Mouse (Mus musculus) mature B cell (primary cell): ENCODE data around the gene Nav2.

ENCODE experiments used
- in situ Hi-C: fragments of 300-500 bp; cut with MboI; formaldehyde crosslinking; loops from 2 replicates; pipeline ENCODE4 v1.14.3; 2019

Gene Nav2

GRCm38 (mm10) chr7:49393857-49394256 lies 485.3 kb downstream of the Nav2 start:
- in situ Hi-C loops: no loop called here

GRCm38 (mm10) chr7:49396202-49396601 lies 487.7 kb downstream of the Nav2 start:
- in situ Hi-C loops: no loop called here

- in situ Hi-C loops: no loop called here
These were observed 489.0 kb downstream of the Nav2 start for GRCm38 (mm10) chr7:49397441-49398003.

- in situ Hi-C loops: no loop called here
These were observed 489.6 kb downstream of the Nav2 start for GRCm38 (mm10) chr7:49398020-49398516.

GRCm38 (mm10) chr7:49399314-49399713 lies 490.8 kb downstream of the Nav2 start:
- in situ Hi-C loops: no loop called here

GRCm38 (mm10) chr7:49400463-49400862 lies 491.9 kb downstream of the Nav2 start:
- in situ Hi-C loops: no loop called here

GRCm38 (mm10) chr7:49402526-49402925 lies 494.0 kb downstream of the Nav2 start:
- in situ Hi-C loops: no loop called here

GRCm38 (mm10) chr7:49407688-49408087 lies 499.2 kb downstream of the Nav2 start:
- in situ Hi-C loops: no loop called here

GRCm38 (mm10) chr7:49408625-49409024 lies 500.1 kb downstream of the Nav2 start:
- in situ Hi-C loops: no loop called here

GRCm38 (mm10) chr7:49409265-49409664 lies 500.7 kb downstream of the Nav2 start:
- in situ Hi-C loops: no loop called here

GRCm38 (mm10) chr7:49410188-49410587 lies 501.7 kb downstream of the Nav2 start:
- in situ Hi-C loops: no loop called here

- in situ Hi-C loops: no loop called here
These were observed 502.4 kb downstream of the Nav2 start for GRCm38 (mm10) chr7:49410892-49411291.

- in situ Hi-C loops: no loop called here
These were observed 503.3 kb downstream of the Nav2 start for GRCm38 (mm10) chr7:49411803-49412202.

- in situ Hi-C loops: no loop called here
These were observed 506.6 kb downstream of the Nav2 start for GRCm38 (mm10) chr7:49415131-49415530.

- in situ Hi-C loops: no loop called here
These were observed 507.2 kb downstream of the Nav2 start for GRCm38 (mm10) chr7:49415716-49416115.

- in situ Hi-C loops: no loop called here
These were observed 510.3 kb downstream of the Nav2 start for GRCm38 (mm10) chr7:49418841-49419240.

GRCm38 (mm10) chr7:49420139-49420802 lies 511.8 kb downstream of the Nav2 start:
- in situ Hi-C loops: no loop called here

GRCm38 (mm10) chr7:49421261-49421660 lies 512.7 kb downstream of the Nav2 start:
- in situ Hi-C loops: no loop called here

- in situ Hi-C loops: no loop called here
These were observed 515.4 kb downstream of the Nav2 start for GRCm38 (mm10) chr7:49423943-49424342.

GRCm38 (mm10) chr7:49426060-49426459 lies 517.5 kb downstream of the Nav2 start:
- in situ Hi-C loops: no loop called here

- in situ Hi-C loops: no loop called here
These were observed 519.3 kb downstream of the Nav2 start for GRCm38 (mm10) chr7:49427843-49428242.

GRCm38 (mm10) chr7:49428947-49429346 lies 520.4 kb downstream of the Nav2 start:
- in situ Hi-C loops: no loop called here

GRCm38 (mm10) chr7:49430808-49431207 lies 522.3 kb downstream of the Nav2 start:
- in situ Hi-C loops: no loop called here

- in situ Hi-C loops: no loop called here
These were observed 525.4 kb downstream of the Nav2 start for GRCm38 (mm10) chr7:49433945-49434344.
